In genomic region chr5:65175035-65175917, GRCm38 (mm10) we compare ENCODE assay signal across 8 mouse cellular contexts. TPM values are rescaled to one million over a fixed set of nuclear protein-coding genes. Genes with fewer than 3 reads are reported as not detected.
DNase-seq lines count a peak whose midpoint lies in the region; ATAC-seq and TF ChIP-seq lines count a peak whose summit lies in the region.

No protein-coding gene starts in this region.

- TF ChIP-seq EP300 in heart, postnatal 0 days (IDR thresholded peaks at IDR 0.05; ENCODE audit: low read depth) = no peak

- 61% methylated on average over 26 of the region's 26 CpGs for WGBS in heart, embryonic 10.5 days
- WGBS in heart, postnatal 0 days = 62% methylated on average over 26 of the region's 26 CpGs
- 53% methylated on average over 26 of the region's 26 CpGs for WGBS in midbrain, embryonic 16.5 days

- no peak for TF ChIP-seq CTCF in heart, postnatal 0 days (IDR thresholded peaks at IDR 0.05; ENCODE audit: low read depth)
- no peak for TF ChIP-seq CTCF in left cerebral cortex, adult 2 months (IDR thresholded peaks at IDR 0.05)

- intact Hi-C loops in left cerebral cortex, adult 2 months (cut with DNase I) = loop anchor here (2.0 kb wide), 1 partner anchor 24 kb away; the partner anchor contains the start of gene Wdr19

- no peaks in the 10 kb centered on the region for H3K27me3 ChIP-seq in heart, embryonic 10.5 days (ENCODE audit: insufficient read depth, poor library complexity, severe bottlenecking)
- H3K27me3 ChIP-seq in heart, postnatal 0 days (ENCODE audit: control insufficient read depth, insufficient read depth, low read length) = no peaks in the 10 kb centered on the region
- no peaks in the 10 kb centered on the region for H3K27me3 ChIP-seq in midbrain, embryonic 16.5 days (ENCODE audit: control insufficient read depth, insufficient read depth, low read depth, low read length)

- no peaks in the 10 kb centered on the region for H3K9me3 ChIP-seq in heart, embryonic 10.5 days
- no peaks in the 10 kb centered on the region for H3K9me3 ChIP-seq in heart, postnatal 0 days (replicated peaks; ENCODE audit: control insufficient read depth, low read length)
- no peaks in the 10 kb centered on the region for H3K9me3 ChIP-seq in midbrain, embryonic 16.5 days (replicated peaks; ENCODE audit: control insufficient read depth, low read length, poor library complexity, severe bottlenecking)

- no peak overlapping the region for H3K9ac ChIP-seq in heart, postnatal 0 days (replicated peaks; ENCODE audit: low read depth, low read length)
- H3K9ac ChIP-seq in midbrain, embryonic 16.5 days (ENCODE audit: low read depth, low read length) = peak overlapping the region; percentile 47

- H3K4me3 ChIP-seq in heart, embryonic 10.5 days = no peak overlapping the region
- no peak overlapping the region for H3K4me3 ChIP-seq in heart, postnatal 0 days (ENCODE audit: low read depth, low read length)
- peak overlapping the region; percentile 36 for H3K4me3 ChIP-seq in left cerebral cortex, adult 2 months
- H3K4me3 ChIP-seq in midbrain, embryonic 16.5 days (ENCODE audit: low read depth, low read length) = peak overlapping the region; percentile 8; the same call in 1 of the 2 replicates

- no peaks in the 10 kb centered on the region for H3K36me3 ChIP-seq in heart, embryonic 10.5 days
- no peaks in the 10 kb centered on the region for H3K36me3 ChIP-seq in heart, postnatal 0 days (replicated peaks; ENCODE audit: control insufficient read depth, insufficient read depth, low read length)
- no peaks in the 10 kb centered on the region for H3K36me3 ChIP-seq in midbrain, embryonic 16.5 days (ENCODE audit: control insufficient read depth, insufficient read depth, low read length)

- H3K4me2 ChIP-seq in heart, postnatal 0 days (ENCODE audit: low read depth, low read length) = peak overlapping the region; percentile 32
- peak overlapping the region; percentile 47 for H3K4me2 ChIP-seq in midbrain, embryonic 16.5 days (ENCODE audit: low read length)

- H3K27ac ChIP-seq in heart, embryonic 10.5 days = 0 out of 2 replicates have a peak overlapping the region, but pooled peaks have one; percentile 36
- H3K27ac ChIP-seq in heart, postnatal 0 days (ENCODE audit: low read depth) = no peak overlapping the region
- peak overlapping the region; percentile 90 for H3K27ac ChIP-seq in left cerebral cortex, adult 2 months
- H3K27ac ChIP-seq in midbrain, embryonic 16.5 days (ENCODE audit: low read length) = peak overlapping the region; percentile 85

- no peak for DNase-seq in heart, embryonic 10.5 days (ENCODE audit: low spot score)
- no peak for DNase-seq in heart, adult 11 months
- peak; percentile 60 for DNase-seq in cerebellum, adult 11-12 months
- peak; percentile 42 for DNase-seq in heart, postnatal 0 days (ENCODE audit: low spot score)
- DNase-seq in left cerebral cortex, adult 2 months (ENCODE audit: extremely low spot score in 1 of 2, low spot score in 2 of 2) = peak; percentile 64 to 72
- DNase-seq in natural killer cell, adult 2 months (ENCODE audit: low spot score in 2 of 2) = no peak
- no peak for DNase-seq in adipocyte (ENCODE audit: low spot score)

- H3K4me1 ChIP-seq in heart, embryonic 10.5 days = peaks cover 28% of the 10 kb centered on the region
- peaks cover 17% of the 10 kb centered on the region for H3K4me1 ChIP-seq in heart, postnatal 0 days (ENCODE audit: control insufficient read depth, insufficient read depth)
- H3K4me1 ChIP-seq in midbrain, embryonic 16.5 days (ENCODE audit: control insufficient read depth, insufficient read depth, low read length) = peaks cover 24% of the 10 kb centered on the region

- peak; percentile 50; the same call in 1 of the 2 replicates for ATAC-seq in heart, postnatal 0 days (ENCODE audit: insufficient read depth, low read depth)
- ATAC-seq in midbrain, embryonic 16.5 days = peak; percentile 89

RNA-seq across cellular contexts. Expression of gene Wdr19, which starts 24.2 kb away (rescaled TPM):
- polyA plus RNA-seq in heart, embryonic 10.5 days (2016; fragmentation: Nextera tagmentation; extraction: Ambion mirVana) = 7.3 and 8.4 TPM in 2 replicates
- 1.9 and 3.9 TPM in 2 replicates for total RNA-seq in heart, postnatal 0 days (2014; rRNA removed; ENCODE audit: low replicate concordance)
- 2.0 and 2.3 TPM in 2 replicates for polyA plus RNA-seq in heart, postnatal 0 days (2015; fragmentation: Nextera tagmentation; extraction: Ambion mirVana)
- total RNA-seq in left cerebral cortex, adult 2 months (2021) = 10 to 100 TPM; 20.1 to 21.5 TPM
- 12.6 and 15.2 TPM in 2 replicates for polyA plus RNA-seq in midbrain, embryonic 16.5 days (2015; fragmentation: Nextera tagmentation; extraction: Ambion mirVana)

Comparison
In these comparisons a context has a peak if more than half of its experiments do, and no peak if none do; other contexts are left out.
1. DNase-seq: peak in cerebellum, adult 11-12 months (single experiment), heart, postnatal 0 days (single experiment) and left cerebral cortex, adult 2 months (2 of 2); none in heart, embryonic 10.5 days (single experiment), heart, adult 11 months (single experiment), natural killer cell, adult 2 months (0 of 2) and adipocyte (single experiment).
2. H3K4me3 ChIP-seq: peak in left cerebral cortex, adult 2 months (single experiment) and midbrain, embryonic 16.5 days (single experiment); none in heart, embryonic 10.5 days (single experiment) and heart, postnatal 0 days (single experiment).